27 mouse cellular contexts compared by ENCODE assay signal in the genomic region with DNA sequence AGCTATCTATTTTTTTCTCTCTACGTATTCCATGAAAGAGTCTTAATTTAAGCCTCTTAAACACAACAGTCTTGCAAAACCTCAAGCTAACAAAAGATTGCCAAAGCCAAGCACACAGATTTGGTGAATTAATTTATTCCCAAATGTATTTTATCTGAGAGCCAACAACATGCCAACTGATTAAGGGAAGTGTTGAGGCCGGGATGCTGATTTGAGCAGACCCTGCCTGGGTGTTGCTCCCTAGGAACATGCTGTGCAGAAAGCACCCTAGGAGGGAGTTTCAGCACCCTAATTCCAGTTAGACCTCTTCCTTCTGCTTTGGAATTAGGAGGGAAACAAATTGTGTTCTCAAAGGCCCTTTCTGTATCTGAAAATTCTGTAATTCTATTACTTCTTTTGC.
"Had no signal": no experiment of that assay in that cellular context is flagged by ENCODE, and none has a peak within 500 bp of the region (broad histone marks: within the 10 kb centered on the region; RNA-seq: fewer than 3 reads in every experiment).

No protein-coding gene starts in this region.

- ATAC-seq: hindbrain, postnatal 0 days; intestine, embryonic 16.5 days; liver, embryonic 12.5 days had no signal

- DNase-seq: gastrocnemius, adult 2 months; gastrocnemius, postnatal 10 days; gastrocnemius, postnatal 25 days; heart, adult 18-20 months; heart, postnatal 10 days; heart, postnatal 36 days; kidney, adult 11 months; kidney, adult 2 months; kidney, adult 9 months; kidney, postnatal 14 days; kidney, postnatal 36 days; layer of hippocampus, adult 9-11 months; layer of hippocampus, postnatal 36 days; left cerebral cortex, postnatal 4 days; lung, adult 18-20 months had no signal

- H3K9me3 ChIP-seq: heart, embryonic 10.5 days; heart, embryonic 12.5 days; hindbrain, embryonic 13.5 days; hindbrain, embryonic 15.5 days; kidney, embryonic 15.5 days; limb, embryonic 13.5 days; limb, embryonic 15.5 days; liver, embryonic 12.5 days had no signal

- H3K27me3 ChIP-seq: heart, embryonic 12.5 days; hindbrain, embryonic 13.5 days; hindbrain, embryonic 15.5 days; kidney, embryonic 15.5 days; limb, embryonic 13.5 days; limb, embryonic 15.5 days; liver, embryonic 12.5 days had no signal

- H3K9ac ChIP-seq: heart, embryonic 12.5 days; hindbrain, embryonic 13.5 days; hindbrain, embryonic 15.5 days; kidney, embryonic 15.5 days; limb, embryonic 13.5 days; limb, embryonic 15.5 days; liver, embryonic 12.5 days; liver, embryonic 14.5 days had no signal

- H3K36me3 ChIP-seq: heart, embryonic 10.5 days; heart, embryonic 12.5 days; hindbrain, embryonic 13.5 days; hindbrain, embryonic 15.5 days; kidney, embryonic 15.5 days; limb, embryonic 13.5 days; limb, embryonic 15.5 days; liver, embryonic 12.5 days had no signal

- H3K4me2 ChIP-seq: heart, embryonic 12.5 days; hindbrain, embryonic 13.5 days; hindbrain, embryonic 15.5 days; kidney, embryonic 15.5 days; limb, embryonic 13.5 days; limb, embryonic 15.5 days; liver, embryonic 12.5 days had no signal

- H3K4me3 ChIP-seq: gastrocnemius, adult 2 months; heart, embryonic 10.5 days; heart, embryonic 12.5 days; hindbrain, embryonic 13.5 days; hindbrain, embryonic 15.5 days; kidney, embryonic 15.5 days; limb, embryonic 13.5 days; limb, embryonic 15.5 days; liver, embryonic 12.5 days had no signal

- H3K27ac ChIP-seq: gastrocnemius, adult 2 months; heart, embryonic 10.5 days; hindbrain, embryonic 13.5 days; hindbrain, embryonic 15.5 days; hindbrain, postnatal 0 days; kidney, embryonic 15.5 days; kidney, postnatal 0 days; limb, embryonic 13.5 days; limb, embryonic 15.5 days; liver, embryonic 12.5 days; liver, embryonic 14.5 days had no signal

- H3K4me1 ChIP-seq: heart, embryonic 10.5 days; heart, embryonic 12.5 days; hindbrain, embryonic 13.5 days; hindbrain, embryonic 15.5 days; kidney, embryonic 15.5 days; limb, embryonic 13.5 days; limb, embryonic 15.5 days; liver, embryonic 12.5 days had no signal
